Mouse (Mus musculus) WW6 (cell line): Measurements from ENCODE around the gene Sept8.

ENCODE experiments used
- DNase-seq: peaks from one replicate; pipeline ENCODE4 v3.0.0-alpha.2; 2013; ENCODE audit warnings: low read depth, low spot score

Sept8 gene

DNA sequence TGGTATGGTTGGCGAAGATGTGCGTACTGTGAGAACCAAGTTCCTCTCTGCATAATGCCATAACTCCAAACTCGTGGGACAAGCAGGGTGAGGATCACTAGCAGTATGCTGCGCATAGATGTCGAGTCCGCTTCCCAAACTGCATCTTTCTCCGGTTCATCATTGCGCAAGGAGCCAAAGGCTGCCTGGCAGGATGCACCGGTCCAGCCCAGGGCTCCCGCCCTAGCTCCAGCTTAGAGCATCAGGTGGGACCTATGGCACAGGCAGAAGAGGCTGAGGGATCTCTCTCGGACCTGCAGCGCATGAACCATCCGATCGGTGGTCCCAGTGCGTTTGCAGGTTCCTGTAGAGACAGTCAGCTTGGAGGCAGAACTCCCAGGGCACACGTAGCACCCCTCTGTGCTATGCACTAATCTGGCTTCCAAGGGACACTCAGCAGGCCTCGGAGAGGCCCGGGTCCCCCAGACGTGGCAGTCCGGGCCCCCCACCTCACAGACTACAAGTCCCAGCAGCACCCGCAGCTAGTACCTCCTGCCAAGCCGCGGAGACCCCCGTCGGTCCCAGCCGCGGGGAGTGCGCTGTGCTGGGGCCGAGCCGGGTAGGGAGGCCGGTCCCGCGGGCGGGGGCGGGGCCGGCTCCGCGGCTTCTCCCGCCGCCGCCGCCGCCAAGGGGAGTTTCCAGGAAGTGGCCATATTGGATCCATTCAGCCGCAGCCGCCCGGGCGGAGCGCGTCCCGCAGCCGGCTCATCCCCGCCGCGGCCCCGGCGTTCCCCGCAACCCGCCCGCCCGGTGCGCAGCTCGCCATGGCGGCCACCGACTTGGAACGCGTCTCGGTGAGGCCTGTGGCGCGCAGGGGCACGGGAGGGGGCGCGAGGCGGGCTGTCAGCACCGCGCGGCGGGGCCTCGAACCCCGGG, at the start of gene Sept8:
Sept8 (plus strand) TSS at position 51 of the 915 bp plus-strand sequence.
- DNase-seq: no peak

DNA sequence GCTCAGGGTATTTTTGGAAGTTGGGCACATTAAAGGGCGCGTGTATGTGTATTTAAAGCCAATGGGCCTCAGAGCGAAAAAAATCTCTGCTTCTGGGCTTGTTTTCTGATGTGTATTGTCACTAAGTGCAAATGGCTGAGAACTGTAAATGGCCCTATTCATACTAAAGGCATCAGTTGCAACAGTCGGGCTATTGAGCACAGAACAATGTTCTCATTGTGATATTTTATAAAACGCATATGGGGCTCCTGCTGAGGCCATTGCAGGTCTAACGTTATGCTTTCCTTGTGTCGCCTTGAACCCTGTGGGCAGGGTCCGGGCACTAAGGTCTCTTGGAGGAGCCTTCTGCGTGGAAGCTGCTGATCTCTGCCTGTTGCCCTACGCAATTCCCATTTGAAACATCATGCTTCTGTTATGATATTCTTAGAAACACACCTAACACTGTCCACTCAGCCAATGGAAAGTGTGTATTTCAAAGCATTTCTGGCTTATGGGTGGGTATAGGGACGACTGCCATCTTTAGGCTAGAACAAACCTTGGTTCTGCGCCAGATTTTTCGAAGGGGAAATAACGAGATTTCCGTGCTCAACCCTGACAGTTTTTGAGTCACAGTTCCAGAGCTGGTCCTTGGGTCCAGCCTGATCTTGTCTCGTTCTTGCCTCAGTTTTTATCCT, 49.6 kb upstream of the Sept8 start:
- DNase-seq: no peak

GRCm38 (mm10) chr11:53469968-53470695, 48.9 kb upstream of the Sept8 start, which contains the start of gene Gm9837:
TSS of gene Gm9837 (minus strand) at chr11:53470479.
- no peak for DNase-seq

DNA sequence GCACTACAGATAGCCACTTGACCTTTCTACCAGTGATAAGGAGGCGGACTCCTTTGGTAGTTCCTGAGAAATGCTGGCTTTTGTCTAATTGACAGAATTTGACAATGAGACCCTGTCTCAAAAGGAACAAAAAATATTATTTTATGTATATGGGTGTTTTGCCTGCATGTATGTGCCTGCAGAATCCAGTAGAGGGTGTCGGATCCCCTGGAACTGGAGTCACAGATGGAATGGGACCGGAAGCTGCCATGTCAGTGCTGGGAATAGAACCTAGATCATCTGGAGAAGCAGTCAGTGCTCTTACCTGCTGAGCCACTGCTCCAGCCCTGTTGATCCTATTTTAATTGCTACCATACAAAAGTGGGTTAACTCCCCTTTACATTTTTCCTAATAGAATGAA, 46.3 kb upstream of the Sept8 start:
- no peak for DNase-seq

DNA sequence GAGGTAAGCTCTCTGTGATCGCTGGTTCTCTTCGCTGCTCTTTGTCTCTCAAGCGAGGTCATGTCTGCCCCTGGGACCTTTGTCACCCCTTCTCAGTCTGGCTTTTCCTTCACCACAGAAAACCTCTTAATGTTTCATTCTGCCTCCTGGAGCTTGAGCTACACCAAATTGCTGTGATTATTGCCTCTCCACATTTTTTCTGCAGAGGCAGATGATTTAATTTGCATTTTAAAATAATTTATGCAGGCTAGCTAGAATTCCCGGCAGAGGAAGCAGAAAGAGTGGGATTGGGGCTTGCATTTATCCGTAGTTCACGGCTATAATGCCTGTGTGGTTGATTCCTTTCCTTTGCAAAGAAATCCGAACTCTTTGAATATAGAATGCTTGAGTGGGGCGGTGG, 43.4 kb upstream of the Sept8 start:
- DNase-seq: no peak

DNA sequence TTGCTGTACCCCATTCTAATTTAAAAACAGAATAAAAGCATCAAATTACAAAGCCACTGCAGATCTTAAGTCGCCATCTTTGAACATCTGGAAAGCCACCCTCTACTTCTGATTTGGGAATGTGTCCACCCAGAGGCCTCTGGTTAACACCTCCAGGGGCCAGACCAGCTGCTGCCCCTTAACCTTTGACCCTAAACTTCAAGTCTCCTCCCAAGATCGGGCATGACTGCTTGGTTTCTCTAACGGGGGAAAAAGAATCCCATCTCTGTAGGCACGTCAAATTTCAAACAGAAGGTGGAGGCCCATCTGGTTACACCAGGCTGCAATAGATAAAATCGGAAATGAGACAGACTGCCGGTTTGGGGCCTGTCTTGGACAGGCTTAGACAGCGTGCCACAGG, 41.2 kb upstream of the Sept8 start:
- no peak for DNase-seq

DNA sequence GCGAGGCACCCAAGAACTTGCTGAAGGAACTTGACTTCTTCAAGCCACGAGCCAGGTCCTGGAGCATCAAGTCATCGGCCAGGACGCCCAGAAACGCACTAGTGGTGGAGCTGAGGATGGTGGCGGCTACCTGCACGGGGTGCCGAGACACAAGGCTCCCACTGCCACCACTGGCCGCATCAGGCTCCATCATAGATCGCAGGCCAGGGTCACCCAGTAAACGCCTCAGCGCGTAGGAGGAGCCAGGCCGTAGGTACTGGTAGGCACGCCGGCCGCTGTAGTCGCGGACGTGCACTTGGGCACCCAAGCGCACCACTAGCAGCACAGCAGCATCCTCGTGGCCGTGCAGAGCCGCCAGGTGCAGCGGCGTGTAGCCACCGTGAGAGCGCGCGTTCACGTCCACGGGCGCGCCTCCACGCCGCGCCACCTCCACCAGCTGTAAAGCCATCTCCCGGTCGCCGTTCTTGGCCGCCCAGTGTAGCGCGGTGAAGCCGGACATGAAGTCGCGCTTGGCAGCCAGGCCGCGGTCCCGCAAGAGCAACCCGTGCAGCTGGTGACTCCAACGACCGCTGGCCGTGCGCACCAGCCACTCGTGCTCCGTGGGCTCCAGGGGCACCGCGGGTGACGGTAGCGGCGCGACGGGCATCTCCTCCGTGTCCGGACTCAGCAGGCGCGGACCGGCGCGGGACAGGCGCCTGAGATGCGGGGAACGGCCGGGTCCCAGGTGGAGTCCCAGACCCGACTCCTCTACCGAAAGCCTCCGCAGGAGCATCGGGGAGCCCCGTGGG, 40.5 kb upstream of the Sept8 start:
- no peak for DNase-seq

DNA sequence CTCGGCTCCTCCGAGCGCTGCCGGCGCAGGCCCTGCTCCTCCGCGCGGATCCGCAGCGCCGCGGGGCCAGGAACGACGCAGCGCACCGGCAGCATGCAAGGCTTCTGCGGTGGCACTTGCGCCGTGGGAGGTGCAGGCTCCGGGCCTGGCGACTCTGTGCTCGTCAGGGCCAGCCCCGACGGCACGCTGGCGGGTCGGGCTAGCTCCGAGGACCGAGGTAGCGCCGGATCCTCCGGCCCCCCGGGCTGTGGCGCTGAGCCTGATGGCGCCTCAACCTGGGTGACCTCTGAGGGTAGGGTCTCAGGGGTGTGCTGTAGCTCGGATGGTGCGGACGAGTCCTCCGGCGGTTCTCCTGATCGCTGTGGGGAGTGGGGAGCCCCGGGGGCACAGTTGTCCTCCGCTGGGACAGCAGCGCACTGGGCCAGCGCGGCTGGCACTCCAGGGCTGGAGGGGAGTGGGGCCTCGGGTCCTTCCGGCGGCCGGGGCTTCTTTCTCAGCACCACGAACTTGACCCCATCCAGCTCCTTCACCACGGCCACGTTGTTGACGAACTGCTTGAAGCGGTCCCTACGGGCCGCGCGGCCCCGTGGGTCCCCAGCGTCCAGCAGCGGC, 39.8 kb upstream of the Sept8 start:
- no peak for DNase-seq

GRCm38 (mm10) chr11:53479783-53480301, 39.2 kb upstream of the Sept8 start, which contains the start of the genes Gm9945 and Sowaha:
TSS of gene Gm9945 (plus strand) at chr11:53480166.
TSS of gene Sowaha (minus strand) at chr11:53480274.
- no peak for DNase-seq

DNA sequence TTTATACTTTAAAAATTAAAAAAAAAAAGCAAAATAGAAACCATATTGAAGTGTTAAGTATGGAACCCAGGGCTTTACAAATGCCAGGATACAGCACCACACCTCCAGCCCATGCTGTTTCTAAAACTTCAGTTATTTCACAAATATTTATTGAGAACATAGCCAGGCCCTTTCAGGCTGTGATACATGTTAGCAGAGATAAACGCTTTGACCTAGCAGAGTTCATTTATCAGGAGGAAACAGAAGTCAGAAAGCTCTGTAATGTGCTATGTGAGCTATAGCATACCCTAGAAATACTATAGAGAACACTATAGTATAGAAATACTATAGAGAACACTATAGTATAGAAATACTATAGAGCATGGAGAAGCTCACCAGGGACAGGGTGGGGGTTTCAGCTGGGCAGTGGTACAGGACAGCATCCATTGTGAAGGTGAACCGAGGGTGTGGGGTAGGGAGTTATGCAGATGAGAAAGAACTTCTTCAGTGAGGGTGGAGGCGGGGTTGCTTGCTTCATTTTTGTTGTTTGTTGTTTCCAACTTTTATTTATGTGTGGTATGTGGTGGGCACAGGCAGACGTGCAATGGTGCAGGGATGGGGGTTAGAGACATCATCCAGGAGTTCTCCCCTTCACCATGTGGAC, 37.8 kb upstream of the Sept8 start:
- no peak for DNase-seq

DNA sequence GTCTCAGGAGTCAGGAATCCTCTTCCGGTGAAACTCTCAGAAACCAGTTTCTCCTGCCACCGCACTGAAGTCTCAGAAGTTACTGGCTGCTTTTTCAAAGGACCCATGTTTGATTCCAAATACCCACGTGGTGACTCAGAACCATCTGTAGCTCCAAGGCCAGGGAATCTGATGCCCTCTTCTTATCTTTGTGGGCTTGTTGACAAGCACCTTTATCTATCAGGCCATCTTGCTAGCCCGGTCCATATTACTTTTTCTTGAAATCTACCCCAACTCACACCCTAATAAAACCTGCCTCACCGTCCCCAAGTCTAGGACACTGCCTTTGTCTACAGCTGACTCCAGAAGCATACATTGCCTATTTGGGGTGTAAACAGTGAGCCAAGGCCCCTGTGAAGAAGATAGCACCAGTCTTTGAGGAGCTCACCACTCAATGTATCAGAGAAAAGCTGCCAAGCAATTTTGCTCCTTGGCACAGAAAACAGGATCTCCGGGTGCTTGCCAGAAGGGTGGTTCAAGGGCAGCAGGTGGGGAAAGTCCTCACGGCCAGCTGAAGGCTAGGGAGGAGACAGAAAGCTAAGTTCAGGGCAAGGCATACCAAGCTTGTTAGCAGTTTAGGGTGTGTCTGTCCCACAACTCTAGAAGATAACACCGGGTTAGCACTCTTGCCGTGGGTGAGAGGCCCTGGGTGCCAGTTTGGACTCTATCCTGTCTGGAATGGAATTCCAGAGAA, 35.7 kb upstream of the Sept8 start:
- no peak for DNase-seq

GRCm38 (mm10) chr11:53485719-53486118, 33.3 kb upstream of the Sept8 start:
- DNase-seq: no peak

DNA sequence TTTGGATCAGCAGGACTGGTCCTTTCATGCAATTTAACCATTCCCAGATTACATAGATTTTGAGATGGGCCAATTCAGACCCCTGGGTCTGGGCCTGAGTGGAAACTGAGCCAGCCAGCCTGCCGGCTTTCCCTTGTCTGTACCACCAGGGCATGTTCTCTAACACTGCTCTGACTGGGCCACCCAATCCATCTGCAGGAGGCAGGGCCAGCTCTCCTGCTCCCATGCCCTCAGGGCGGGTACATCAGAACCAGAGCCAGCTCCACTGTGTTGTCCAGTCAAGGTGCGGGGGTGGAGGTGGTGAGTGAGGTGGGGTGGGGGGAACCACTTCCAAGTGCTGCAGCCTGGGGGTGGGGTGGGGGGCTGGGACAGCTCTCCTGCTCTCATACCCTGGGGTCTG, 32.7 kb upstream of the Sept8 start:
- no peak for DNase-seq

DNA sequence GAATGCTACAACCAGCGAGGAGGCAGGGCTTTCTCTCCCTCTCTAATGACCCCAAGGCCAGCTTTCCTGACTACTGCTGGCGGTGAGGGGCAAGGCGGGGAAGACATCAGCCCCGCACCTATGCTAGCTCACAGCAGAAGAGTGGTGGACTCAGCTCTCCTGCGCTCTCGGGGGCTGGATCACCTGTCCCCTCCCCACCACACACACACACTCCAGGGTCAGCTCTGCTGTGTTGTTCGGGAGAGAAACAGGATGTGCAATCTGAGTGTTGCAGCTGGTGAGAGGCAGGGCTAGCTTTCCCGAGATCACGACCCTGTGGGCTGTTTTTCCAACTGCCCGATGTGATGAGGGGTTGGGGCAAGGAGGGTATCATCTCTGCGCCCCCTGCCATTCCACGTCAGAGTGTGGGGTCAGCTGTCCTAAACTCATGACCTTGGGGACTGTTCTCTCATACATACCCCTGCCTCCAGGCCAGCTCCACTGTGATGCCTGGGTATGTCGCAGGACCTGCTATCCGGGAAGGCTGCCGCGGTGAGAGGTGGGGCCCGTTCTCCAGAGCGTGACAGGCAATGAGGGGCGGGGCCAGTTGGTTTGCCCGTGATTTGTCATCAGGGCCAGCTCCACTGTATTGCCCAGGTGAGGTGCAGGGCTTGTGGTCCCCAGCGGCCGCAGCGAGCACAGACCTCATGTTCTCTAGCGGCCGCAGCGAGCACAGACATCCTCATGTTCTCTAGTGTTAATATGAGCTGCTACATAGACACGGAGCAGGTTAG, 32.0 kb upstream of the Sept8 start:
- no peak for DNase-seq

- no peak for DNase-seq
Measured at GRCm38 (mm10) chr11:53489007-53489406, 30.1 kb upstream of the Sept8 start.

DNA sequence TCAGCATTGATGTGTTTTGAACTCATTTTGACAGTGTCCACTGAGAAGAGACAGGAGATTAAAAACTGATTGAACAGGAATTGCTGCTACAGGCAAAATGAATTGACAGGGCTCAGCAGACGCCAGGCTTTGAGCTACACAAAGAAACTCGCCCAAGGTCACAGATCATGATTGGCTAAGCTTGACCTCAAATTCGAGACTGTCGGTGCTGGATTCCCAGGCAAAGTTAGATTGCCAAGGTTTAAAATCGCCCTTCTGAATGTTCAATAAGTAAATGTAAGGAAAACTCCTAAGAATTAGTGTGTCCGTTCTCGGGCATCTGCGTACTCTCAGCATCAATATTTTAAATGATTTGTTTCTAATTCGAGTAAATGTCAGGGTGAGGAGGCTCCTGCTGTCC, 29.6 kb upstream of the Sept8 start:
- DNase-seq: no peak

DNA sequence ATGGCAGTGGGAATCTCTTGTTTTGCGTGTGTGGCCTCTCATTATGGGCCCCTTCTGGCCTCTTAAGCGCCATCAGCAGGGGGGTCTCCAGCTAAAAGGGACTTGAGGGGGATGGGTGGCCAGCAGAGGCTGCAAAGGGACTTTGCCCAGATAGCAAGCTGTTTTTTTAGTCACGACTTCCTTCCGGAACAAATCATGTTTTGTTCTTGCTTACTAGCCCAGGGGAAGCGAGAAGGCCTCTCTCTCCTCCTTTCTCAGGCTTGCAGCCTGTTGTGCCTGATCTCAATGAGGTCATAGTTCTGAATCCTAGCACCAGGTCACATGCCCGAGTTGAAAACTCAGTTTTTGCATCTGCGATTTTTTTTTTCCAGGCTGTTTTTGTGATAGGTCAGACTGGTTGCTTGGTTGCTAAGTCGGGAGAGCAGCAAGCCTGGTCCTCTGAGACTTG, 27.1 kb upstream of the Sept8 start:
- no peak for DNase-seq

DNA sequence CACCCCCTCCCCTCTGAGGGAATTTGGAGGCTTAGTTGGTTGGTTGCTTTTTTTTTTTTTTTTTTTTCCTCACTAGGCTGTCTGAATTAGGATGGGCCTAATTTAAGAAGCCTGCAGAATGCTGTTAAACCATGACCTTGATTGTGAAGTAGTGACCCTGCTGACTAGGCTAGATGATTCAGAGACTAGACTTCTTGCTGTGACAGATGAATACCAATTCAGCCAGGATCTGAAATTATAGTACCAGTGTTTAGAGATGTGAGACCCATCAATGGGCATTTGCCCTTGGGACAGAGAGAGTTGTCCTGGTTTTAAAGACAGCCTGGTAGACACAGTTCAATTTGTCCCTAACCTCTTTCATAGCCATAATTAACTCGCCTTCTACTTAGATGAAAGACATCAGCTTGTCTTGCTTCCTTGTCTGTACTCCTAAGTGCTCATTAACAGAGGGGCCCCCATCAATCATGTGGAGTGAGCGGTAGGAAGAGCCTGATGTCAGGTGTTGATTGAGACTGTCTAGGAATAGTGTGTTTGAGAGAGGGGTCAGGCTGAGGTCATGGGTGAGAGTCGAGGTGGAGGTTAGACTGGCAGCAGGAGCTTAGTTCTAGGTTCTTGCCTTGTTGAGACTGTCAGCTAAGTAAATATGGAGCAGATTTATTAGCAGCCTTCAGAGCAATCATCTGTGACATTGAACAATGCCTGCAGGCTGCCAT, 25.7 kb upstream of the Sept8 start:
- no peak for DNase-seq
